Mouse (Mus musculus): ENCODE measurements at regions not wholly inside any gene's neighbourhood (a gene's known extent, or its start where the extent isn't known, plus 50 kb on each side); places are given as distances from the start of the nearest gene placed in this dataset.
A peak's percentile ranks its signal among the peaks of the same experiment; 100 is the strongest.

DNA sequence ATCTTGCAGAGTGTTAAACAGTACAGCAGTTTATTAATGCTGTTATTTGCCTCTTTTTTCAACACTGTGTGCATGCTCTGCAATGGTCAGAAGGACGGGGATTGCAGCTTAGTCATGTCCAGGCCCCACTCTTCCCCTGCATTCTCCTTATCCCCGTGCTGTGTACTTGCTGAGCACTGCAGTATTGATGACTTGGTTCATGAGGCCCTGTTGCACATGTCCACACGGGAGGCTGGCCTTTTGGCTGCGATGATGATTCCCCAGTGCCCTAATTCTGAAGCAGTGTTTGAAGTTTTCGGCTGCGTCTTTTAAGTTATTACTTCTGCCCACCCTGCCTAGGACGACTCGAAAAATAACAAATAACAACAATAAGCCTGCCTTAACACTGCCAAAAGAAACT is 750.7 kb downstream of the Inhba start:
- DNase-seq = no peak

DNA sequence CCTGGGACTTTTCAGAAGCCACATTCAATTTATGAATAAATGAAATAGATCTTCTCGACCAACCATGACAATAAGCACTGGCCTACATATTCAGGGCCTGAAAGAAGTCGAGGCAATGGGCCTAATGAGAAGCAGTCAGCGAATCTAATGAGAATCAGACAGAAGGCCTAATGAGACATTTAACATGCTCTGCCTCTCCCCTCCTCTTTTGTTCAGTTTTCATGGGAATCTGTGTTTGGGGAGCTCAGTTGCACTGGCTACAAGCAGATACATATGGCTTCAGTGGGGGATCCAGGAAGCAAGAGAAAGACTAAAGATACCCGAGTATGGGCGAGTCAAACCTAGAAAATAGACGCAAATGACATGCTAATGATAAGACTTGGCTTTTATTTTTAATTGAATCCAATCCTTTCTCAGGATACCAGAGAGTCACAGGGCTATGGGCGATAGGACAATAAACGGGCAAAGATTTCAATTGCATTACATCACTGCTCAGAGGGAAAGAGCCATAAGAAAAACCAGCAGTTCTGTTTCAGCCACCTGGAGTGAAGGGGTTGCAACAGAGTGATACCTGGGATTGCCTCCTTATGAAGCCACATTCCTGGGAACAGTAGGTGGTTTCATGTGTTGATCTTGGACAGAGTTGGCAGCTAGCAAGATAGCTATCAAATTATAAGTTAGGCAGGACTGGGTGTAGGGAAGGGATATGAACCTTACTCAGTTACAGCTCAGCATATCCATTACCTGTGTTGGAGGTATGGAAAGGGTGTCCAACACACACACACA is 751.3 kb downstream of the Inhba start:
- no peak for DNase-seq

DNA sequence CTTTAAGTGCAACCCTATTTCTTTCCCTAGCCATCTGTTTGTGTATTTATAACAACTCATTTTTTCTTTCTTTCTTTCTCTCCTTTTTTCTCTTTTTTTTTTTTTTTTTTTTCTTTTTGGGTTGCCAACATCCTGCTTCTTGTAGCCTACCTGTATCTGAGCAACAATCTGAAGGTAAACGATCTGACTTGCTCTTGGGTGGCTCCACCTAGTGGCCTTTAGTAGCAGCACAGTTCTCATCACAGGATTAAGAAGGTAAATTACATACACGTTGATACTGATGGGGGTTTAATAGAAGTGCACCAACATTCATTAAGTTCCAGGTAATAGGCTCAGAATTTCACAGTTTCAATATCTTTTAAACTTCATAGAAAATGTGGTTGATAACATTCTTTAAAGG is 752.1 kb downstream of the Inhba start:
- DNase-seq = peak; percentile 16

DNA sequence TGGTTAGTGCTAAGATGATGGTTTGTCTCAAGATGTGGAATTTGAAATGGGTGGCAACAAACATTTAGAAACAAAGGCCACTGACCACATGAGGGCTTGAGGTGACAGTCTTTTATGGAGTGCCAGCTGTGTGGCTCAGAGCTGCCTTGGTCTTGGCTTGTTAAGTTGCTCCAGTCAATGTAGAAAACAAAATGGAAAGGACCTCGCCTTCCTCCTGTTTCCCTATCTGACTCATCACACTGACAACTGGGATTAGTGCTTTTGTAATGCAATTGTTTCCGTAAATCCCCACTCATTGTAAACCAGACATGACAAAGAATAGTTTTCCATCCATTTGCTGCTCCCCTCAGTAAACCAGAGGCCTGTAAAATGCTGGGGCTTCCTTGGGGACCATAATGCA is 757.8 kb downstream of the Inhba start:
- no peak for DNase-seq

DNA sequence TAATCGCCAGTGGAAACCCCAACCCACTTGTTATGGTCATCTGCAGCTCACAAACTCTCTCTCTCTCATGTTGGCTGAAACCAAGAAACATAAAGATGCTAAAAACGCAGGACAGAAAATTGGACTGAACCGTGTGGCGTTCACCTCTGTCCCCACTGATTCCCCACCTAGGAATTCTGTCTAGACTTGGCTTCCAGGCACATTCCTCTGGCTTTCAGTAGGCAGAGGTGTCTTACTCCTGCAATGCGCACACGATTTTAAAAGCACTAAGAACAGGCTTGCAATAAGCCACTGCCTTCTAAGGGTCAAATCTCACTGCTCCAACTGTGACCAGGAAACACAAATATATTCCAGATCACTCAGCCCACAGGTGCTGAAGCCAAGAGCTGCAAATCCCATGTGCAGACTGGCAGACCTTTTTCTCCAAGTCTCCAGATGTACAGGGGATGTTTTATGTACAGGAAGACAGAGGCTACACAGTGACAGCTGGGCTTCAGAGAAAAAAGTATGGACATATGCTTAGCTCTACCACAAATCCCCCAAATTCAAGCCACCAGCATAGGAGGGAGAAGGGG is 758.3 kb downstream of the Inhba start:
- no peak for DNase-seq

DNA sequence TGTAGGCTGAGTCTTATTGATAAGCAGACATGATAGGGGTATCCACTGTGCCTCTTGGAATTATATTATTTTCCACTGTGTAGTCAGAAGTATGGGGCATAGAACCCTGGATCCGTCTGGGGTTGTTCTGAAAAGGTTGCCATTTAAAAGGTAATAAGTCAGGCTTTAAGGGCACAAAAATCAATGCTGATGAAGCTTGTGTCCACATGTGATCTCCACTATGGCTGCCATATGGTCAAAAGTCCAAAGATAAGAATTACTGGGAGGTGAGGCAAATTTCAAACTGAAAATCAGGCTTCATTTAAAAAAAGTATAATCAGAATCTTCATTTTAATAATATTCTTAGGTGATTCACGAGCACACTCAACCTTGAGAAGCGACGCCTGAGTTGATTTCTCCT is 760.2 kb downstream of the Inhba start:
- no peak for DNase-seq

DNA sequence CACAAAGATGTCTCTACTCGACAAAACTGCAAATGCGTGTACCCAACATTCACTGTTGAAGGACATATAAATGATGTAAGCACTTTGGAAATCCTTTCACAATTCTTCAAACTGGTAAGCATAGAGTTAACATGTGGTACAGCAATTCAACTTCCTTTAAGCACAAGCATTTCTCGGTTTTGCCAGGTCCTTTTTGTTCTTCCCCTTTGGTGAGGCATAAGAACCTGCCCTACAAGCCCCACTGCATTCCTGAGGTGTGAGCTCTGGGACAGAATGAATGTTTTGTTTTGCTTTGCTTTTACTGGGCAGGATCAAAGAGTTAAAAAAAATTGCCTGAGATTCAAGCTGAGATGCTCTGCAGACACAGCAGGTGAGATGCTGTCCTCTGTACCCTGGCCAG is 793.9 kb downstream of the Inhba start:
- no peak for DNase-seq

Measured in adrenal gland, postnatal 25 days (tissue).